Mouse (Mus musculus): ENCODE measurements around the gene Srd5a2. TPM values are rescaled to one million over a fixed set of nuclear protein-coding genes. Genes with fewer than 3 reads are reported as not detected.
"Not testable (repeated sequence)": the region's sequence is repeated elsewhere in the genome, so short reads cannot be mapped to it uniquely, and the experiment has no call there.

The Srd5a2 gene
- not detected in 2 replicates for polyA plus RNA-seq (2012; rRNA removed)

DNA sequence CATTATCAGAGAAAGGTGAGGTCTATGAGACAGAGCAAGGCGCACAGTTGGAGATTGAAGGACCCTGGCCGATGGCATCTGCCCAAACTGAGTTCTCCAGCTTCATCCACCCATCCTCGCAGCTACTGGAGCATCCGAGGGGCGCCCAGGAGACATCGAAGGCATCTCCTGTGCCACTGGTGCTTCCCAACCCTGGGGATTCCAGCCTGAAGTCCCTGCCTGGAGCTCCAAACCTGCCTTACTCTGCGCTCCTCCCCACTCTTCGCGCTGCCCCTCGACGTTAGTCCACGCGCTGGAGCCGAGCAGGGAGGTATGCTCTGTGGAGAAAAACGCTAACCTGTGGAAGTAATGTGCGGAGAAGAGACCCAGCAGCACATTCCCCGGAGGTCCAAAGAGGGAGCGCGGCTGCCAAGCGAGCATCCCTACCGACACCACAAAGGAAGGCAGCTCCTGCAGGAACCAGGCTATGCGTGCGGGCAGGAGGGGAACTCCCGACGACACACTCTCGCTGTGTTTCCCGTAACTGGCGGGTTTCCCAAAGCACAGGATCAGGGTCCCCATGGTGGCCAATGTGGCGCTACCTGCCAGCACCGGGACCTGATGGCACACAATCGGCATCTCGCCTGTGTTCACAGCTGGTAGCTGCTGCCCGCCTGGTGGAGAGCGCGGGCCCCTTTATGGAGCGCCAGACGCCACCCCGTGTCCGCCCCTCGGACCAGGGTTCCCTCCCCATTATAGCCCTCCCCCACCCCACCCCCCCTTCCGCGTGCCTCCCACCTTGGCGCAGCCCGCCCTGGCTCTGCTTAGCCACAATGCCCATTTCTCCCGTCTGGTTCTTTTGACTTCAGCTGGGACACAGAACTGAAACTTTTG lies at the start of gene Srd5a2:
Srd5a2 (minus strand) TSS at position 707 of the 873 bp plus-strand sequence.
- Histone ChIP-seq H3K4me1 (ENCODE audit: control insufficient read depth, insufficient read depth, low read length) (peaks cover 3% of the 10 kb centered on the region; the same call in 1 of the 2 replicates), H3K4me3 (replicated peaks; ENCODE audit: extremely low read depth, low read depth, low read length) (no peak within 1 kb of the TSS)
- DNase-seq = no peak
- TF ChIP-seq CTCF (IDR thresholded peaks at IDR 0.05; ENCODE audit: insufficient read depth, low read length) (no peak), POLR2A (IDR thresholded peaks at IDR 0.05; ENCODE audit: borderline replicate concordance, extremely low read depth, low read depth, low read length) (no peak)
- WGBS = 1% methylated on average over 45 of the region's 45 CpGs

DNA sequence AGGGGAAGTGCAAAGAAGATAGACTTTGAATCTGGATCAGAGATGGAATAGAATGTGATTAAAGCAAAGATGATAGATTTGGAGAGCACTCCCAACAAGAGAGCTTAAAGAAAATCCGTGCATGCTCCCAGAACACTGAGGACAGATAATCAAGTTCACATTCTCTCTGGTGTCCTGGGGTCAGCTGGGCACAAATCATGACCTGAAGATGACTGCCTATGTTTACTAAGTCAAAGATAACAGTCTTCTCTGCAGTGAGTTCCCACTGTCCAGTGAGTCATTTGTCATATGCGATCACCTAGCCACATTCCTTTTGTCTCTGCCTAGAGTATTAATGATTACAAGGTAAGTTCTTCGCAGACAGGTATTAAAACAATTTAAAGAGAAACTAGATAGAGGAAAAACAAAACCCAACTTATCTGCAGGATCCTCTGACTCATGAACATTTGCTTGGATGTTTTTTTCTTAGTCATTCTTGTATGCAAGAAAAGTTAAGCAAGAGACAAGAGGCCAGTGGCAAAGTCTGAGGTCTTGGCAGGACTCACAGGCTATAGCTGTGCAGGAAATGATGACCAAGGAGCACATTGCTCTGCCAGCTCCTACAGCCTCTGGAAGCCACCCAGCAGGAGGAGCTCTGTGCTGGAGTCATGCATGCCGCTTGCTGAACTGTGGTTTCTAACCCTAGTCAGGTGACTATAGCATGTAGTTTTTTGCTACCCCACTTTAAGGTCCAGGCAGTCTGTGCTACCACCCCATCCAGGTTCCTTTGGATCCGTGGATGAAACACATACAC lies 41.4 kb upstream of the Srd5a2 start:
- 50% methylated on average over 5 of the region's 5 CpGs for WGBS
- Histone ChIP-seq H3K4me3 (replicated peaks; ENCODE audit: extremely low read depth, low read depth, low read length) (no peak overlapping the region), H3K4me1 (ENCODE audit: control insufficient read depth, insufficient read depth, low read length) (no peaks in the 10 kb centered on the region)
- TF ChIP-seq POLR2A (IDR thresholded peaks at IDR 0.05; ENCODE audit: borderline replicate concordance, extremely low read depth, low read depth, low read length) (no peak), CTCF (IDR thresholded peaks at IDR 0.05; ENCODE audit: insufficient read depth, low read length) (no peak)
- no peak for DNase-seq

- TF ChIP-seq CTCF (IDR thresholded peaks at IDR 0.05; ENCODE audit: insufficient read depth, low read length) (no peak), POLR2A (IDR thresholded peaks at IDR 0.05; ENCODE audit: borderline replicate concordance, extremely low read depth, low read depth, low read length) (no peak)
- DNase-seq = no peak
- H3K4me1 ChIP-seq (ENCODE audit: control insufficient read depth, insufficient read depth, low read length) = no peaks in the 10 kb centered on the region
- 67% methylated on average over 2 of the region's 2 CpGs for WGBS
- no peak overlapping the region for H3K4me3 ChIP-seq (replicated peaks; ENCODE audit: extremely low read depth, low read depth, low read length)
Measured at GRCm38 (mm10) chr17:74088016-74088415, 40.3 kb upstream of the Srd5a2 start.

DNA sequence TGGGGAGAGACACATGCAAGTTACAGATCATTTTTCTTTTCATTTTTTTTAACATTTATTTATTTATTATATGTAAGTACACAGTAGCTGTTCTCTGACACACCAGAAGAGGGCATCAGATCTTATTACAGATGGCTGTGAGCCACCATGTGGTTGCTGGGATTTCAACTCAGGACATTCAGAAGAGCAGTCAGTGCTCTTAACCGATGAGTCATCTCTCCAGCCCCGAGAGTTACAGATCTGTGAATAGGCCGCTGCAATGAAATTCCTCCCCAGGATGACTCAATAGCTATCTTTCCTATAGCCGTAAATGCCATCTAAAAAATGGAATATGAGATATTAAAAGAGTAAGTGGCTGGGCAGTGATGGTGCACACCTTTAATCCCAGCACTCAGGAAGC lies 35.7 kb upstream of the Srd5a2 start:
- Histone ChIP-seq H3K4me3 (replicated peaks; ENCODE audit: extremely low read depth, low read depth, low read length) (no peak overlapping the region), H3K4me1 (ENCODE audit: control insufficient read depth, insufficient read depth, low read length) (no peaks in the 10 kb centered on the region)
- 80% methylated on average over 4 of the region's 4 CpGs for WGBS
- TF ChIP-seq POLR2A (IDR thresholded peaks at IDR 0.05; ENCODE audit: borderline replicate concordance, extremely low read depth, low read depth, low read length) = no peak
- TF ChIP-seq CTCF (IDR thresholded peaks at IDR 0.05; ENCODE audit: insufficient read depth, low read length) = no peak
- no peak for DNase-seq

GRCm38 (mm10) chr17:74080076-74080615 lies 32.4 kb upstream of the Srd5a2 start:
- no peaks in the 10 kb centered on the region for H3K4me1 ChIP-seq (ENCODE audit: control insufficient read depth, insufficient read depth, low read length)
- H3K4me3 ChIP-seq (replicated peaks; ENCODE audit: extremely low read depth, low read depth, low read length) = no peak overlapping the region
- WGBS = 60% methylated on average over 6 of the region's 6 CpGs
- no peak for DNase-seq
- no peak for TF ChIP-seq POLR2A (IDR thresholded peaks at IDR 0.05; ENCODE audit: borderline replicate concordance, extremely low read depth, low read depth, low read length)
- no peak for TF ChIP-seq CTCF (IDR thresholded peaks at IDR 0.05; ENCODE audit: insufficient read depth, low read length)

DNA sequence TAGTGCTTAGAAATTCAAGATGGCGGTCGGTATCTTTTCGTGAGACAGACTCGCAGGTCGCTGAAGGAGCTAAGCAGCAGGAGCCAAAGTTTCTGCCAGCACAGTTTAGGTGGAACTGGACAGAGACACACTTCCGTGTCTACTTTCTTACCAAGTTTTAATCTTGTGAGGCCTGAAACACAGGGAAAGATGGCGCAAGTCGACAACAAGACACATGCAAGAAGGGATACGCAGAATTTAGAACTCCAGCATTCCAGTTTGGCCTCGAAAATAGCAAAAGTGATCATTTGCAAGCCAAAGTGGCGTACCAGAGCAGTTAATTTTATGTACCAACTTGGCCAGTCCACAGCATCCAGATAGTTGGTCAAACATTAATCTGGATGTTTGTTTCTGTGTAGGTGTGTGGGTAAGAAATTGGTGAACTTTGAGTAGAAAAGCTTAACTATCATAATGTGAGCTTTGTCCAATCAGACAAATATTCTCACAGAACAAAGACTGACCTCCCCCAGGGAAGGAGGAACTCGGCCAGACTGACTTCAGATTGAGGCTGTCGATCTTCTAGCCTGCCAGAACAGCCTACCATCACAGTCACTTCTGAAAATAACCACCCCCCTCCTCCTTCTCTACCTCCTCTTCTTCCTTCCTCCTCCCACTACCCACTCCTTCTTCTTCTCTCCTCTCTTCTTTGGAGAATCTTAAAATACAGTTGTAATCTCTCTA lies 31.2 kb upstream of the Srd5a2 start:
- no peak for DNase-seq
- 79% methylated on average over 13 of the region's 13 CpGs for WGBS
- Histone ChIP-seq H3K4me1 (ENCODE audit: control insufficient read depth, insufficient read depth, low read length) (no peaks in the 10 kb centered on the region), H3K4me3 (replicated peaks; ENCODE audit: extremely low read depth, low read depth, low read length) (no peak overlapping the region)
- TF ChIP-seq POLR2A (IDR thresholded peaks at IDR 0.05; ENCODE audit: borderline replicate concordance, extremely low read depth, low read depth, low read length) = no peak
- TF ChIP-seq CTCF (IDR thresholded peaks at IDR 0.05; ENCODE audit: insufficient read depth, low read length) = no peak

- H3K4me1 ChIP-seq (ENCODE audit: control insufficient read depth, insufficient read depth, low read length); H3K4me3 ChIP-seq (replicated peaks; ENCODE audit: extremely low read depth, low read depth, low read length); DNase-seq: not testable (repeated sequence)
- 87% methylated on average over 5 of the region's 5 CpGs for WGBS
Measured at GRCm38 (mm10) chr17:74073067-74073466, 25.4 kb upstream of the Srd5a2 start.

- not testable (repeated sequence) for DNase-seq; H3K4me3 ChIP-seq (replicated peaks; ENCODE audit: extremely low read depth, low read depth, low read length); H3K4me1 ChIP-seq (ENCODE audit: control insufficient read depth, insufficient read depth, low read length)
- WGBS = 89% methylated on average over 5 of the region's 5 CpGs
Measured at GRCm38 (mm10) chr17:74062763-74063162, 15.0 kb upstream of the Srd5a2 start.

GRCm38 (mm10) chr17:74048229-74048816 lies 607 bp upstream of the Srd5a2 start:
- WGBS = 5% methylated on average over 19 of the region's 19 CpGs
- Histone ChIP-seq H3K4me3 (replicated peaks; ENCODE audit: extremely low read depth, low read depth, low read length) (no peak overlapping the region), H3K4me1 (ENCODE audit: control insufficient read depth, insufficient read depth, low read length) (peaks cover 3% of the 10 kb centered on the region; the same call in 1 of the 2 replicates)
- DNase-seq = no peak
- TF ChIP-seq CTCF (IDR thresholded peaks at IDR 0.05; ENCODE audit: insufficient read depth, low read length) (no peak), POLR2A (IDR thresholded peaks at IDR 0.05; ENCODE audit: borderline replicate concordance, extremely low read depth, low read depth, low read length) (no peak)

Measured in lung, adult 2 months (tissue).